In the genomic region with DNA sequence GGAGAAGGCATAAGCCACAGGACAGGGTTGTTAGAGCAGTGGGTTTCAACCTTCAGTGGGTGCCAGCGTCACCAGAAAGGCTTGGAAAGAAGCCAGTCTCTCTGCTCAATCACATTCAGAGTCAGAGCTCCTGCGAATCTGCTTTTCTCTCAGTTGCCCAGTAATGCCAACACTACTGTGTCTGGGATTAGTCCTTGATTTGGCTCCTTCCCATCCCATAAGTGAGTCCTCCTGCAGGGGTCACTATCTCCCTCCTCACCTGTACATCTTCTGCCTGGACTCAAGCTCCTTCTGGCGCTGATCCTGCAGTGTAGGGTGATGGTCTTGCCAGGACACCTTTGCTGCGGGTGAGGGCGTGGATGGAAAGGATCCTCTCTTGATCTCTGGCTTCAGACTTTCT, we compare ENCODE assay signal across 10 mouse cellular contexts. TPM values are rescaled to one million over a fixed set of nuclear protein-coding genes. Genes with fewer than 3 reads are reported as not detected.
DNase-seq lines count a peak whose midpoint lies in the region; ATAC-seq and TF ChIP-seq lines count a peak whose summit lies in the region.
"Had no signal": no experiment of that assay in that cellular context is flagged by ENCODE, and none has a peak within 500 bp of the region (broad histone marks: within the 10 kb centered on the region; RNA-seq: fewer than 3 reads in every experiment).

No protein-coding gene starts in this region.

- H3K36me3 ChIP-seq in midbrain, embryonic 10.5 days = no peaks in the 10 kb centered on the region
- no peaks in the 10 kb centered on the region for H3K36me3 ChIP-seq in midbrain, embryonic 11.5 days (ENCODE audit: control insufficient read depth, insufficient read depth, low read length)
- H3K36me3 ChIP-seq in hindbrain, postnatal 0 days (ENCODE audit: insufficient read depth, low read length) = no peaks in the 10 kb centered on the region

- H3K27ac ChIP-seq in midbrain, embryonic 10.5 days (replicated peaks) = peak overlapping the region; percentile 38; the same call in 1 of the 2 replicates
- H3K27ac ChIP-seq in midbrain, embryonic 11.5 days (ENCODE audit: low read depth, low read length) = no peak overlapping the region
- no peak overlapping the region for H3K27ac ChIP-seq in hindbrain, postnatal 0 days

- no peak overlapping the region; the same call in 1 of the 2 replicates for H3K4me2 ChIP-seq in midbrain, embryonic 11.5 days
- peak overlapping the region; percentile 56 for H3K4me2 ChIP-seq in hindbrain, postnatal 0 days (ENCODE audit: low read depth, low read length)

- peaks cover 48% of the 10 kb centered on the region for H3K27me3 ChIP-seq in midbrain, embryonic 10.5 days (ENCODE audit: low read depth, poor library complexity, severe bottlenecking)
- H3K27me3 ChIP-seq in midbrain, embryonic 11.5 days (ENCODE audit: control insufficient read depth, insufficient read depth, low read length) = peaks cover 15% of the 10 kb centered on the region
- H3K27me3 ChIP-seq in hindbrain, postnatal 0 days (ENCODE audit: insufficient read depth, low read length) = no peaks in the 10 kb centered on the region

- WGBS in midbrain, embryonic 10.5 days = 7% methylated on average over 5 of the region's 5 CpGs
- 12% methylated on average over 5 of the region's 5 CpGs for WGBS in midbrain, embryonic 11.5 days
- 7% methylated on average over 5 of the region's 5 CpGs for WGBS in hindbrain, postnatal 0 days

- TF ChIP-seq CTCF in hindbrain, postnatal 0 days (IDR thresholded peaks at IDR 0.05; ENCODE audit: low read depth) = peak; percentile 60

- no peak overlapping the region for H3K9ac ChIP-seq in midbrain, embryonic 11.5 days (ENCODE audit: low read length)
- peak overlapping the region; percentile 25; the same call in 1 of the 2 replicates for H3K9ac ChIP-seq in hindbrain, postnatal 0 days (replicated peaks; ENCODE audit: low read length)

- peak overlapping the region; percentile 45 for H3K4me3 ChIP-seq in midbrain, embryonic 10.5 days
- H3K4me3 ChIP-seq in midbrain, embryonic 11.5 days (ENCODE audit: low read depth, low read length) = no peak overlapping the region
- H3K4me3 ChIP-seq in hindbrain, postnatal 0 days (ENCODE audit: low read length) = peak overlapping the region; percentile 28

- DNase-seq in midbrain, embryonic 10.5 days (ENCODE audit: low spot score) = no peak
- DNase-seq in midbrain, embryonic 11.5 days (ENCODE audit: low spot score, missing footprints) = no peak
- DNase-seq in embryo, embryonic 11 days = peak; percentile 19
- peak; percentile 56 for DNase-seq in hindbrain, postnatal 0 days (ENCODE audit: low spot score)
- peak; percentile 30 for DNase-seq in retina, adult 2 months (ENCODE audit: low read depth, low spot score)
- no peak for DNase-seq in right cerebral cortex, postnatal 10 days (ENCODE audit: low spot score in 2 of 2)
- no peak for DNase-seq in thymus, postnatal 10 days (ENCODE audit: low spot score in 2 of 2)
- no peak for DNase-seq in spleen, postnatal 10 days (ENCODE audit: low spot score in 2 of 2)

- peaks cover 14% of the 10 kb centered on the region for H3K4me1 ChIP-seq in midbrain, embryonic 10.5 days
- H3K4me1 ChIP-seq in midbrain, embryonic 11.5 days (ENCODE audit: control insufficient read depth, insufficient read depth, low read length) = no peaks in the 10 kb centered on the region
- H3K4me1 ChIP-seq in hindbrain, postnatal 0 days (ENCODE audit: insufficient read depth, low read length) = 0 out of 2 replicates have a peak, but pooled peaks cover 4% of the 10 kb centered on the region

- no peak for ATAC-seq in midbrain, embryonic 11.5 days (ENCODE audit: low FRiP score)
- ATAC-seq in hindbrain, postnatal 0 days = peak; percentile 47; the same call in 1 of the 2 replicates

- no peaks in the 10 kb centered on the region for H3K9me3 ChIP-seq in midbrain, embryonic 10.5 days (replicated peaks)
- no peaks in the 10 kb centered on the region for H3K9me3 ChIP-seq in midbrain, embryonic 11.5 days (ENCODE audit: control insufficient read depth, low read length)
- no peaks in the 10 kb centered on the region for H3K9me3 ChIP-seq in hindbrain, postnatal 0 days (ENCODE audit: low read length)

RNA-seq across cellular contexts. Expression of gene Alox8, which starts 0.9 kb away (rescaled TPM):
- polyA plus RNA-seq in midbrain, embryonic 10.5 days (2016; fragmentation: Nextera tagmentation; extraction: Ambion mirVana) = 0.04 and 0.06 TPM in 2 replicates
- 0.11 TPM in 1 of 2 replicates, not detected in the other for polyA plus RNA-seq in midbrain, embryonic 11.5 days (2014; fragmentation: Nextera tagmentation; extraction: Ambion mirVana)
- 3.1 and 5.8 TPM in 2 replicates for total RNA-seq in hindbrain, postnatal 0 days (2014; rRNA removed)
- polyA plus RNA-seq in hindbrain, postnatal 0 days (2015; fragmentation: Nextera tagmentation; extraction: Ambion mirVana) = 1.2 and 1.5 TPM in 2 replicates
- total RNA-seq: common myeloid progenitor, adult 5-6 weeks had no signal
- polyA plus RNA-seq: neural tube, embryonic 11.5 days had no signal

RNA-seq across cellular contexts. Expression of gene Alox12b, which starts 40.0 kb away (rescaled TPM):
- polyA plus RNA-seq in midbrain, embryonic 10.5 days (2016; fragmentation: Nextera tagmentation; extraction: Ambion mirVana) = not detected in 2 replicates
- polyA plus RNA-seq in midbrain, embryonic 11.5 days (2014; fragmentation: Nextera tagmentation; extraction: Ambion mirVana) = not detected in 2 replicates
- 1.7 and 2.0 TPM in 2 replicates for total RNA-seq in hindbrain, postnatal 0 days (2014; rRNA removed)
- 1.1 and 1.2 TPM in 2 replicates for polyA plus RNA-seq in hindbrain, postnatal 0 days (2015; fragmentation: Nextera tagmentation; extraction: Ambion mirVana)
- total RNA-seq: common myeloid progenitor, adult 5-6 weeks had no signal
- polyA plus RNA-seq: neural tube, embryonic 11.5 days had no signal

RNA-seq across cellular contexts. Expression of gene Gucy2e, which starts 40.1 kb away (rescaled TPM):
- polyA plus RNA-seq in midbrain, embryonic 10.5 days (2016; fragmentation: Nextera tagmentation; extraction: Ambion mirVana) = 0.06 and 0.20 TPM in 2 replicates
- polyA plus RNA-seq in midbrain, embryonic 11.5 days (2014; fragmentation: Nextera tagmentation; extraction: Ambion mirVana) = 0.04 TPM in 1 of 2 replicates, not detected in the other
- total RNA-seq in hindbrain, postnatal 0 days (2014; rRNA removed) = 0.73 and 1.2 TPM in 2 replicates
- 0.52 and 0.61 TPM in 2 replicates for polyA plus RNA-seq in hindbrain, postnatal 0 days (2015; fragmentation: Nextera tagmentation; extraction: Ambion mirVana)
- polyA plus RNA-seq: neural tube, embryonic 11.5 days had no signal

Comparison
In these comparisons a context has a peak if more than half of its experiments do, and no peak if none do; other contexts are left out.
1. DNase-seq: peak in embryo, embryonic 11 days (single experiment), hindbrain, postnatal 0 days (single experiment) and retina, adult 2 months (single experiment); none in midbrain, embryonic 10.5 days (single experiment), midbrain, embryonic 11.5 days (single experiment), right cerebral cortex, postnatal 10 days (0 of 2), thymus, postnatal 10 days (0 of 2) and spleen, postnatal 10 days (0 of 2).